Mouse (Mus musculus): ENCODE results near the gene Scgn.

Gene Scgn

DNA sequence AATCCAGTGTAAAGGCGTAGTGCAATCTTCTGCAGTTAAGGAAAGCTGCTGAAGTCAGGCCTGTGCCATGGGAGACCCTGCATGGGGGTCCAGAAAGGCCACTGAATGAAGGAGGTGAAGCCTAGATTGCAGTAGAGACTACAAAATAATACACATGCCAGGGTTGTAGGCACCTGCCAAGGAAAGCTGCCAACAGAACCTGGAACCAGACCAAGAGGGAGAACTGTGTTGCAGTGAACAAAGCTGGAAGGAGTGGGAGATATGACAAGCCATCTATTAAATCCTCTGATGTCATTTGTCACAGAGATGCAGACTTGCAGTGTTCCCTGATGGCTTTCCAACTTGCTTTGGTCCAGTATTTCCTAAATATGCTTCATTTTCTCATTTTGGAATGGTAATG is 52.3 kb downstream of the Scgn start:
- DNase-seq (ENCODE audit: low spot score): no peak

DNA sequence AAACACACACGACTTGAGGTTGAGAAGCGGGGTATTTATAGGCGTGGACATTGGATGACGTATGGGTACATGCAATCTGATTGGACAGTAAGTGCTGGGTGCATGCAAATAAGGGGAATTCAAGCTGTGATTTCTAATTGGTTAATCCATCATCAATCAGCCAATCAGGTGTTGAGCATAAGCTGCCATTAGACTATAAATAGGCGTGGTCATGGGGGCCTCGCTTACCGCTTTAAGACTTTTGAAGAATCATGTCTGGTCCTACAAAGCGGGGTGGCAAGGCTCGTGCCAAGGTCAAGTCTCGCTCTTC is 56.8 kb downstream of the Scgn start, which contains the start of gene Hist1h2aa:
Hist1h2aa (plus strand) TSS at position 252 of the 310 bp plus-strand sequence.
- DNase-seq (ENCODE audit: low spot score): no peak

DNA sequence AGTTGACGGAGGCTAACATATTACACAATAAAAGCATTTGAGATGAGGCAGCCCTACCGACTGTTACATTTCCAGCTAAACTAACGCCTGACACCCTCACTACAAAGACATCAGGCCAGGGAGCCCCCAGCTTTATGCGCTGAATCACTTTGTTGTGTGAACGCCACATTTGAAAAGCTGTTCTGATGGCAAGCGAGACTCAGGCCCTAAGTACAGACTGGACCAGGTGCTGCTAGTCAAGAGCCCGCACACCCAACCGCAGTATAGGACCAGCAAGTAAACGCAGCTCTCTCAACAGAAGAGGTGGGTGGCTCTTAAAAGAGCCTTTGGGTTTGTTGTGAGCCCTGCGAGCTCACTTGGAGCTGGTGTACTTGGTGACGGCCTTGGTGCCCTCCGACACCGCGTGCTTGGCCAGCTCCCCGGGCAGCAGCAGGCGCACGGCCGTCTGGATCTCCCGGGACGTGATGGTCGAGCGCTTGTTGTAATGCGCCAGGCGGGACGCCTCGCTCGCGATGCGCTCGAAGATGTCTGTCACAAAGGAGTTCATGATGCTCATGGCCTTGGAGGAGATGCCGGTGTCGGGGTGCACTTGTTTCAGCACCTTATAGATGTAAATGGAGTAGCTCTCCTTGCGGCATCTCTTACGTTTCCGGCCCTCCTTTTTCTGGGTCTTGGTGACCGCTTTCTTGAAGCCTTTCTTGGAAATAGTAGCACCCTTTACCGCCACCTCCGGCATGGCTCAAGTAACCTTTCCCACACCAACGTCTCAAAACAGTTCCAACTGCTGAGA is 57.4 kb downstream of the Scgn start, which contains the start of gene Hist1h2ba:
Hist1h2ba (minus strand) TSS at position 736 of the 790 bp plus-strand sequence.
- no peak for DNase-seq (ENCODE audit: low spot score)

DNA sequence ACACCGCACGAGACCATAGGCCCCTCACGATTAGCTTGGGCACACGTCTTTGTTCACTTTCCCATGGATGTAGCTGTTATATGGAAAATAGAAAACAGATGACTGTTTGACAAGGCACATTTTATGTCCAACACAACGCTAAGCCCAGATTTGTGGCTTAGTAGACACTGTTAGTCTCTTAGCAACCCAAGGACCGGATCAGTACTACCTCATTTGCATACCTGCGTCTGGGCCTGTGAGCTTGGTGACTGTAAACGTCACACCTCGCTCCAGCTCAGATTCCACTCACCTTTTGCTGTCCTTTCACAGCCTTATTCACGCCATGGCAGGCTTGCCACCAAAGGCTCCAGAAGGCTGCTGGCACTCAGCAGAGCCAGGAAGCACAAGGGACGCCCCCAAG is 60.1 kb downstream of the Scgn start:
- DNase-seq (ENCODE audit: low spot score): no peak

DNA sequence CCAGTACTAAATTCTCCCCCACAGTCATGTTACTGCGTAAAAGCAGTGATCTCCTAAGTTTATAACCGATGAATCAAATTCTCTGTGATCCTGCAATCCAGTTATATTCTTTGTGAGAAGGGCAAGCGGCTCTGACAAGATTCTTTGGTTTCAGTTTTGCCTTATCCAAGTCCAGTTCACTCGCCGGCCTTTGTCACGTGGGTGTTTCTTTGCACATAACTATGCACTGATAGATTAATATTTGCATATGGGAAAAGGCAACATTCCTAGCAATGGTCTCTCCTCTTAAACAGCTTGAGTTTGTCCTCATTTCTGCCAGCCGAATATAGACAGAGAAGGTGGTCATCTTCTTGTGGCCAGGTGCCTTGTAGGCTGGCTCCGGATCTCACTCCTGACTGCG is 60.6 kb downstream of the Scgn start:
- DNase-seq (ENCODE audit: low spot score): no peak

DNA sequence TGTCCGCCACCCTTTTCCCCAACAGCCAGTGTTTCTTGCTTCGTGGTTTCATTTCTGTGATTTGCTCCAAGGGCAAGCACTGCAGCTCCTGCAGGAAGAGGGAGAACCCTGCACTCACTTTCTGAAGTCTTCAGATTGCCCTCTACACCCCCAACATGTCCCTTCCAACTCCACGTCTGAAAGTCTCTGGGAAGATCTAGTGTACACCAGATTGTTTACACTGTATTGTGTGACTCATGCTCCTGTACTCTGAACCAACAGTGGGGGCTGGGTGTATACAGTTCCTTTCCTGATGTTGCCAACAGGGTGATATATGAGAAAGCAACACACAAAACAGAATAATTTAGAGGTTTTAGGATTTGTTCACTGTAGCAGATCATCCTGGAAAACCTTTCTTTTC is 62.4 kb downstream of the Scgn start:
- DNase-seq (ENCODE audit: low spot score): no peak

DNA sequence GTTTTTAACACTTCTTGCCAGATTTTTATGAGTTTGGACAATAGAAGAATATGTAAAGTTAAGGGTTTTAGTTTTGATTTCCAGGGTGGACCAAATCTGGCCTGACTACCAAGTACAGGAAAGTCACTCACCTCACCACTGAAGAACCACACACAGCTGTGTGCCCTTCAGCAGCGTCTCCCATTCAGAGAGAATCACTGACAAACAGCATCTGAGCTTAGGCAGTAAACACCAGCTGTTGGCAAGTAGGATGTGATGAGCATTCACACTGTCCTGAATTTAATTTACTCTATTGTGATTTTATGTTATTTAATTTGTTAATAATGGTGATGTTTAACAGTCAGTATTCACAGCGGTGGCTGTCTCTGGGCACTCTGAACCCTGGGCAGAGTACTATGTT is 65.2 kb downstream of the Scgn start:
- DNase-seq (ENCODE audit: low spot score): no peak

DNA sequence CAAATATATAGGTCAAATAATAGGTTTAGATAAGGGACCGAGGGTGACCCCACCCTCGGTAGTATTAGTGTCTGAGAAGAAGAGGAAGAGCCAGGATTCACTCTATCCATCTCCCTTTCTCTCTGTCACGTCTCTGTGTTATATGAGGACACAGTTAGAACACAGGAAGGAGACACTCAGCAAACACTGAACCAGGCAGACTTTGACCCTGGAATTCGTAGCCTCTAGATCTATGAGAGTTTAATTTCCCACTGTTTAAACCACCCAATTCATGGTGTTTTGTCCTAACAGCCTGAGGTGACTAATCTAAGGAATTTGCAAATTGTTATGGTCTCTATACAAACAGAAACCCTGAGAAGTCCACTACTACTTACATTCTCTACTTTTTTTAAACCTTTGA is 73.3 kb downstream of the Scgn start:
- DNase-seq (ENCODE audit: low spot score): no peak

DNA sequence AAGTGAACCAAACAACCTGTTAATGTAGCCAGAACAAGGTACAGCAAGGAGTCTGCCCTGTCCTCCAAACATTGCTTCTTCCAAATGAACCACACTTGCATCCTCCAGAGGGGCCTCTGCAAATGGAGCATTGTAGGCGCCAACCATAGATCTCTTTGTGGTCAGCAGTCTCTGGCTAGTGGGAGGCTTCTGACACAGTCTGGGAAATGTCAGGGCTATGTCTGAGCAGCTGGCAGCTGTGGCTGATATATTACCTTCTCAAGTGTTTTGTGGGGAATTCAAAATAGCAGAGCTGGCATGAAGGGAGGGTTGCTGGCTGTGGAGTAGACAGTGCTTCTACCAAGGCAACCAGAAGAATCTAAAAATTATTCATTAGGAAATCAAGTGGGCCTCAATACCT is 74.9 kb downstream of the Scgn start:
- no peak for DNase-seq (ENCODE audit: low spot score)

DNA sequence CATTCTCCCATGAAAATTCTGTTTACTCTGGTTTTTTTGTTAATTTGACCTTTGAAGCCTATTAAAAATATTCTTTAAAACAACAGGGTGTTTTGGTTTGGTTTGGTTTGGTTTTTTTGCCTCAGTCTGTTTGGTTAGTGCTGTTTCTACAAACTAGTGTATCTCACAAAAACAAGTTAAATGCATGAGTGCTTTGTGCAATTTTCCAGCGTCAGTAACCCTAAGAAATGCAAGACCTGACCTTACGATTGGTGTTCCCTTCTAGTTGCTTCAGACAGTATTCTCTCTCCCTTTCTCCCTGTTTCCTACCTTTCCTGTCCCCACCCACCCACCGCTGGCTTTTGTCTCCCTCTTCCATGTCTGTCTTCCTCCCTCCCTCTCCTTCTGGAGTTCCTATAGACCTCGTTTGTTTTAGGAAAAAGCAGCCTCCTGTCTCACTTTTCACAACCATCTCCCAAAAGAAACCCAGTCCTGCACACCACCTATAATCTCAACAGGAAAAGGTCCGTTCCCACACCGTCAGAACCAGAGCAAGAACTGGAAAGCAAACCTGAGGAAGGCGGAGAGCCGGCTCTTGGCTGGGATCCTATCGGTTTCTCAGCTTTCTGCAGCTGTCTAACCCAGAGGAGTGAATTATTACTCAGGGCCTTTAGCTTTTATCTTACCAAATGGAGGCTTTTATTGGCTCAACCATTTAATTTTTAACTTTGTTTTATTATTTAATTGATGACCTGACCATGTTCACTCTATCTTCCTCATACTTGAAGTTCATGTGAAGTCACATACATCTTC is 76.4 kb downstream of the Scgn start, which contains the start of gene Slc17a4:
Slc17a4 (minus strand) TSS at position 634 of the 792 bp plus-strand sequence.
- no peak for DNase-seq (ENCODE audit: low spot score)

DNA sequence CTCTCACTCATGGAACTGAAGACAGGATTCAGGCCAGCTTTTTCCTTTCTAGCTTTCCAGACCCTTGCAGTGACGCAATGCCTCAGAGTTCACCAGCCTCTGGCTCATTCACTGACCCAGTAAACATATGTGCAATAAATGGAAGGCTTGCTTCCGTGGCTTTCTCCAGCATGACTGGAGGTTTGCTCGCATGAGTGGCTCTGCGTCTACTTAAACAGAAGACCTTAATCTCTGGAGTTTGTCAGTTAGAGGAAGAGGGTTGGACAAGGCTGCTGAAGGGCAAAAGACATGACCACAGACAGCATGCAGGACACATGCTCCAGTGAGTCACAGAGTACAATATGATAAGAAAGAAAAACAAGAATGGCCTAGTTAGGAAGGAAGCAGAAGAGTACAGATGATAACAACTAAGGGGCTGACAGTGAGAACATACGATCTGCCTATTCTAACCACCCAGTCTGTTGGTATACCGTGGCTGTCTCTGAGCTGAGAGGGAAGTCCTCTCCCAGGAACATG is 77.2 kb downstream of the Scgn start:
- no peak for DNase-seq (ENCODE audit: low spot score)

DNA sequence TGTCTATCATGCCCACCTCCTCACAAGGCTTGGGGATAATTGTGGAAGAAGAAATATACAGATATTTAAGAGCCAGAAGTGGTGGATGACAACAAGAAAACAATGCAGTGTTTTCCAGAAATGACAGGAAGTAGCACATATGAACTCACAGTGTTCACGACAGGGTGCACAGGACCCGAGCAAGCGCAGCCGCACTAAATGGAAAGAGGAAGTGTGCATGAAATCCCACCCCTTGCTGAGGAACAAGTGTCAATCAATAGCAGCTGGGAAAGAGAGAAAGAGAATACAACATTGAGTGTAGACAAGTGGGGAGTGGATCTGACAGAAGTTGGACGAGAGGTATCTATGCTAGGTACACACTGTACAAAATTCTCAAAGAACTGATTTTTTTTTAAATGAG is 79.7 kb downstream of the Scgn start:
- DNase-seq (ENCODE audit: low spot score): no peak

DNA sequence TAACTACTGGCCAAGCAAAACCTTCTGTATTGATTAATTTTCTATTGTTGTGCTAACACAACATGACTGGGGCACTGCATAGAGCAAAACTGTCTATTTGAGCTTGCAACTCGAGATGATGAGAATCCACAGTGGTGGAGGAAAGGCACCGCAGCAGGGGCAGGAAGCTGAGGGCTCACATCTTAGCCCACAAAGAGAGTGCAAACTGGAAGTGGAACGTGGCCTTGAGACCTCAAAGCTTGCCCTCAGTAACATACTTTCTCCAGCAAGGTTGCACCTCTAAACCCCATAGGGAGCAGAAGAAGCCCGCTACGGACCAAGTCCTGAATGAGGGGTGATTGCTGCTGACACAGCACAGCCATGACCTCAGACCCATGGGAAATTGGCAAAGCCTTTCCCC is 80.9 kb downstream of the Scgn start:
- no peak for DNase-seq (ENCODE audit: low spot score)

DNA sequence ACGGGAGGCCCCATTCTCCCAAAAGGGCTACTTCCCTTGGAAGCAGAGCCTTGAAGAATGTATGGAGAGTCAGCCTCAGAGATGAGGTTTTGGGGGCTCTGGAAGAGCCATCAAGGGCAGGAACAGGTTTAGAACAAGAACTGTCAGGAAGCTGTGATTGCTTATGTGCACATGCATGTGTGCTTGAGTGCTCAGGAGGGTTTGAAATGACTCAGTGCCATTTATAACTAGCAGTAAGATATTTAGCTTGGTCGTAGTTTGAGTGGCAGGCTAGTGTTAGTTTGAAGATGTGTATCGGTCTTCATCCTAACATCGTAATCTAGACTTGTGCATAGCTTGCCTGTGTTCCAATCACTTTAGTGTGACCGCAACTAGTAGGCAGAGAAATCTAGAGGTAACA is 84.1 kb downstream of the Scgn start:
- no peak for DNase-seq (ENCODE audit: low spot score)
